Mouse (Mus musculus) kidney, embryonic 16.5 days (tissue): Measurements from ENCODE around the gene Zrsr1. TPM values are rescaled to one million over a fixed set of nuclear protein-coding genes. Genes with fewer than 3 reads are reported as not detected.

Experiments used
- ATAC-seq: fragments of 200-750 bp; cut with Nextera tagmentation; 2 replicates; pipeline ENCODE4 v1.8.0; 2017; ENCODE audit warnings: moderate TSS enrichment; ENCODE audit not compliant: low FRiP score, low TSS enrichment
- H3K27ac ChIP-seq: fragments of 300-500 bp; sonication (generic); 2 replicates; pipeline ENCODE4 v1.5.1; 2014; ENCODE audit warnings: low read length
- H3K27me3 ChIP-seq: fragments of 300-500 bp; sonication (generic); 2 replicates; pipeline ENCODE4 v1.6.1; 2014; ENCODE audit warnings: low read length, control low read depth, mixed read lengths; ENCODE audit not compliant: insufficient read depth
- H3K36me3 ChIP-seq: fragments of 300-500 bp; sonication (generic); 2 replicates; pipeline ENCODE4 v1.6.1; 2014; ENCODE audit warnings: low read length, control low read depth, mixed read lengths; ENCODE audit not compliant: insufficient read depth
- H3K4me1 ChIP-seq: fragments of 300-500 bp; sonication (generic); 2 replicates; pipeline ENCODE4 v1.6.1; 2014; ENCODE audit warnings: low read length, control low read depth, mixed read lengths; ENCODE audit not compliant: insufficient read depth
- H3K4me2 ChIP-seq: fragments of 300-500 bp; sonication (generic); replicated peaks from 2 replicates; pipeline ENCODE4 v1.6.1; 2014; ENCODE audit warnings: low read depth, low read length
- H3K4me3 ChIP-seq: fragments of 300-500 bp; sonication (generic); 2 replicates; pipeline ENCODE4 v1.5.1; 2014; ENCODE audit warnings: mild to moderate bottlenecking, low read length
- H3K9ac ChIP-seq: fragments of 300-500 bp; sonication (generic); replicated peaks from 2 replicates; pipeline ENCODE4 v1.6.1; 2014; ENCODE audit warnings: low read length
- H3K9me3 ChIP-seq: fragments of 300-500 bp; sonication (generic); 2 replicates; pipeline ENCODE4 v1.6.1; 2016; ENCODE audit warnings: low read length, control low read depth
- WGBS: fragments of 180-500 bp; shearing (Covaris S2); extraction: QIAGEN DNeasy Blood & Tissue Kit; methylation state at CpG from one replicate; pipeline ENCODE4 v1.1.7; 2014; 5-methylcytosine and 5-hydroxymethylcytosine counted together
- polyA plus RNA-seq: library from polyadenylated mRNA; unstranded; fragments of >200 nt; fragmentation: Nextera tagmentation; extraction: Ambion mirVana; gene quantifications from 2 replicates; pipeline ENCODE4 v1.2.1, GENCODE M21; 2015

The Zrsr1 gene
- 3.7 and 3.8 TPM in 2 replicates for polyA plus RNA-seq

DNA sequence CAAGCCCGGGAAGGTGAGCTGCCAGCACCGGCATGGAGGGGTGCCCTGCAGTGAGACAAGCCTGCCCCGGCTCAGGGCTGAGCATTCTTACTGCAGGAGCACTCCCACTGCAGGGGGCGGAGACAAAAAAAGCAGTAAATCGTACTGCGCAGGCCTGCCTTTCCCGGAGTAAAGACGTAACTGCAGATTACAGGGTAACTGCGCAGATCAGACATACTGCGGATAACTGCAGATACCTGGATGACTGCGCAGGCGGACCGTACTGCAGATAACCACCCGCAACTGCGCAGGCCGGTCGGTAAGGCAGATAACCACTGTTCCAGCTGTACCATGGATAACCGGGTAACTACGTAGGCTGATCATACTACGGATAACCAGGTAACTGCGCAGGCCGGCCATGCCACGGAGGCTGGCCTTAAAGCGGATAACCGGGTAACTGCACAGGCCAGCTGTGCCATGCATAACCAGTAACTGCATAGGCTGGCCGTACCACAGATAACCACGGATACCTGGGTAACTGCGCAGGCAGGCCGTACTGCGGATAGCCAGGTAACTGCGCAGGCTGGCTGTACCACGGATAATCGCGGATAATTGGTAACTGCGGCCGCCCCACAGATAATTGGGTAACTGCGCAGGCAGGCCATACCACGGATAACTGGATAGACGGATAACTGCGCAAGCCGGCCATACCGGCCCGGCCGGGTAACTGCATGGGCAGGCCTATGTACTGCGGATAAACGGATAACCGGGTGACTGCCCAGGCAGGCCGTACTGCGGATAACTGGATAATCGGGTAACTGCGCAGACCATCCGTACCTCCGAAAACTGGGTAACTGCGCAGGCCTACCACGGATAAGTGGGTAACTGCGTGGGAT lies at the start of gene Zrsr1:
Zrsr1 (plus strand) TSS at position 171 of the 875 bp plus-strand sequence.
- Histone ChIP-seq H3K9me3 (peaks cover 52% of the 10 kb centered on the region), H3K4me3 (peak within 1 kb of the TSS; percentile 65), H3K4me2 (peak within 1 kb of the TSS; percentile 73), H3K36me3 (peaks cover 52% of the 10 kb centered on the region), H3K27ac (peak within 1 kb of the TSS; percentile 83), H3K27me3 (no peaks in the 10 kb centered on the region), H3K9ac (peak within 1 kb of the TSS; percentile 73), H3K4me1 (peaks cover 18% of the 10 kb centered on the region)
- peak; percentile 85 for ATAC-seq
- WGBS: 49% methylated on average over 56 of the region's 56 CpGs

DNA sequence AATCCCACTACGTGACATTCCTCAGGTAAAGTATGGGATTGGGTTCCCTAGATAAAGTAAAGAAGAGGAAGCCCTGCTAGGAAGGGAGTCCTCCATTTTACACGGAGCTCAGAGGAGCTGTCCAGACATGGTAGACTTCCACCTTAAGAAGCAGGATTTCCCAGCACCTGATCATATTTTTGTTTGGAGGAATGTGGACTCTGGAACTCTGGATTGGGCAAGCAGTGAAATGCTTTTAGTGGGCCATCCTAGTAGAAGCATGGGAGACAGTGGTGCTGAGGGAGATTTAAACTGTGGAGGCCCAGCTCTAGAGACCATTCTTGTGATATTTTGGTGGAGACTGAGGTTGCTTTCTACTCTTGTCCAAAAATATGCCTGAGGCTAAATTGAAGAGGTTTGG lies 49.3 kb upstream of the Zrsr1 start:
- no peaks in the 10 kb centered on the region for H3K27me3 ChIP-seq
- no peak overlapping the region for H3K9ac ChIP-seq
- no peak for ATAC-seq
- WGBS: 78% methylated on average over 2 of the region's 2 CpGs
- H3K4me1 ChIP-seq: no peaks in the 10 kb centered on the region
- H3K4me2 ChIP-seq: no peak overlapping the region
- 0 out of 2 replicates have a peak, but pooled peaks cover under 1% of the 10 kb centered on the region for H3K36me3 ChIP-seq
- no peak overlapping the region for H3K27ac ChIP-seq
- no peaks in the 10 kb centered on the region for H3K9me3 ChIP-seq
- no peak overlapping the region for H3K4me3 ChIP-seq

DNA sequence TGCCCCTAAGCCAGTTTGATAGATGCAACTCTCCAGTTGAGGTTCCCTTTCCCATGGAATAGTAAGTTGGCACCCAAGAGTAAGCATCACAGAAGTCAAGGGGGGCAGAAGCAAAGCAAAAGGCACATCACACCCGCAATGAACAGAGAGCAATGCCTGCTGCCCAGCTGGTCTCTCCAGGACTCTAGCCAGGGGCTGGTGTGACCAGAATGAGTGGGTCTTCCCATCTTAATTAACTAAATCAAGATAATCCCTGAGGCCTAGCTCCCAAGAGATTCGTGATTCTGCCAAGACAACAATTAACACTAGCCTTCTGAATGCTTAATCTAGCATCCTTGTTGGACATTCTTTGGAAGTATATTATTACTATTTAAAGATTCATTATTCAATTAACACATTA lies 48.2 kb upstream of the Zrsr1 start:
- no peak for ATAC-seq
- peaks cover 5% of the 10 kb centered on the region; the same call in 1 of the 2 replicates for H3K4me1 ChIP-seq

DNA sequence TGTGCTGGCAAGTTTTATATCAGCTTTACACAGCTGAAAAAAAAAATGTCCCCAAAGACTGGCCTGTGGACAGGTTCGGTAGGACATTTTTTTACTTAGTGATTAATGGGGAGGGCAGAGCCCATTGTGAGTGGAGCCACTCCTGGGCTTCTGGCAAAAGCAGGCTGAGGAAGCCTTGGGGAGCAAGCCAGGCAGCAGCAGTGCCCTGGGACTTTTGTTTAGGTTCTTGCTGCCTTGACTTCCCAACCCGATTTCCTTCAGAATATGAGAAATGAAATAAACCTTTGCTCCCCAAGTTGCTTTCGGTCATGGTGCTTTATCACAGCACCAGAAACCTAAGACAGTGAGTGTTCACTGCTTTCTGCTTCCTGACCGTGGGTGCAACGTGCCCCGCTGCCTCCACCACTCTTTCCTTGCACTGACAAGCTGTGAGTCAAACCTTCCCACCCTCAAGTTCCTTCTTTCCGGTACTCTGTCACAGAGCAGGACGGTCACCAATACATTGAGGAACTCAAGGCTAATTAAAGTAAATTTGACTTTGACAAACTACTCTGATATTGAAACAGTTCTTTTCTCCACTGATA lies 43.1 kb upstream of the Zrsr1 start:
- Histone ChIP-seq H3K9me3 (no peaks in the 10 kb centered on the region), H3K4me2 (no peak overlapping the region), H3K9ac (no peak overlapping the region), H3K27me3 (no peaks in the 10 kb centered on the region), H3K4me3 (no peak overlapping the region), H3K36me3 (no peaks in the 10 kb centered on the region), H3K27ac (no peak overlapping the region), H3K4me1 (peaks cover 5% of the 10 kb centered on the region; the same call in 1 of the 2 replicates)
- ATAC-seq: no peak
- 46% methylated on average over 8 of the region's 8 CpGs for WGBS

More for the DNA sequence above, 48.2 kb upstream of the Zrsr1 start:
- no peak overlapping the region for H3K4me2 ChIP-seq
- WGBS: 87% methylated on average over 2 of the region's 2 CpGs
- H3K4me3 ChIP-seq: no peak overlapping the region
- H3K27ac ChIP-seq: no peak overlapping the region
- H3K9me3 ChIP-seq: no peaks in the 10 kb centered on the region
- H3K27me3 ChIP-seq: no peaks in the 10 kb centered on the region
- H3K36me3 ChIP-seq: no peaks in the 10 kb centered on the region
- H3K9ac ChIP-seq: no peak overlapping the region

DNA sequence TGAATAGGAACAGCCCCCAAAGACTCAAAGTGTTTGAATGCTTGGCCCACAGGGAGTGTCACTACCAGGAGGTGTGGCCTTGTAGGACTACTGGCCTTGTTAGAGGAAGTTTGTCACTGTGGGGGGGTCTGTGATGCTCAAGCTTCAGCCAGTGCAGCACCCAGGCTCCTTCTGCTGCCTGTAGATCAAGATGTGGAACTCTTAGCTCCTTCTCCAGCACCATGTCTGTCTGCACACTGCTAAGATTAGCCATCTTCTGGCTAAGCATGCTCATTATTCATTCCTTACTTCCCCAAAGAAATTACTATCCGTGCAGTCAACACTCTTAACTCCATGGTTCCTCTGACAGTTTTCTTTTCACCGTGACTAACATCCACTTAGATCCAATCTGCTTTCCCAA lies 41.7 kb upstream of the Zrsr1 start:
- no peak overlapping the region for H3K4me3 ChIP-seq
- H3K36me3 ChIP-seq: no peaks in the 10 kb centered on the region
- no peaks in the 10 kb centered on the region for H3K27me3 ChIP-seq
- ATAC-seq: no peak
- no peaks in the 10 kb centered on the region for H3K9me3 ChIP-seq
- H3K27ac ChIP-seq: no peak overlapping the region
- H3K9ac ChIP-seq: no peak overlapping the region
- WGBS: 73% methylated on average over 2 of the region's 2 CpGs
- H3K4me1 ChIP-seq: peaks cover 5% of the 10 kb centered on the region; the same call in 1 of the 2 replicates
- no peak overlapping the region for H3K4me2 ChIP-seq

DNA sequence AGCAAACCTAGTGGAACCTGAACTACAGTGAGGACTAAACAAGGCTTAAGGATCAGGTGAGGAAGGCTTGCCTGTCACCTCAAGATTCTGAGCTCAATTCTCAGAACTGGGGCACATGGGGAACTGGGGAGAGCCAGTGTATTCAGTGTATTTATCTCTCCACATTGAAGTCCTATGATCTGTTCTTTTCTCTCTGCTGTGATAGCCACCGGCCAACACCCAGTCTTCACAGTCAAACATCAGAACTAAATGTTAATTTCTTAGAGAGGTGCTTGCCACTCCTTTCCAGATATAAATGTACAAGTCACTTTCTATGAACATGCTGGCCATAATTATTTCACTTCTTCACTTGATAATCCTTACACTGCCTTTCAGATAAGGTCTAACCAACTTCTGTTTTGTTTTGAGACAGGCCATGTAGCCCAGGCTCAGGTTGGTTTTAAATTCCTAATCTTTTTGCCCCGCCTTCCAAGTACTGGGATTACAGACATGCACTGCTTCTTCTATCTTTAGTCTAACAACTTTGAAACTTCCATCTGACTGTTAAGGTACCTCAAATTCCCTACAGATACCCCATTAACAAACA lies 40.4 kb upstream of the Zrsr1 start:
- H3K4me1 ChIP-seq: peaks cover 5% of the 10 kb centered on the region; the same call in 1 of the 2 replicates
- H3K4me2 ChIP-seq: no peak overlapping the region
- H3K9me3 ChIP-seq: no peaks in the 10 kb centered on the region
- H3K4me3 ChIP-seq: no peak overlapping the region
- H3K36me3 ChIP-seq: no peaks in the 10 kb centered on the region
- 94% methylated on average over 2 of the region's 2 CpGs for WGBS
- H3K27ac ChIP-seq: no peak overlapping the region
- no peak overlapping the region for H3K9ac ChIP-seq
- no peaks in the 10 kb centered on the region for H3K27me3 ChIP-seq
- ATAC-seq: no peak

DNA sequence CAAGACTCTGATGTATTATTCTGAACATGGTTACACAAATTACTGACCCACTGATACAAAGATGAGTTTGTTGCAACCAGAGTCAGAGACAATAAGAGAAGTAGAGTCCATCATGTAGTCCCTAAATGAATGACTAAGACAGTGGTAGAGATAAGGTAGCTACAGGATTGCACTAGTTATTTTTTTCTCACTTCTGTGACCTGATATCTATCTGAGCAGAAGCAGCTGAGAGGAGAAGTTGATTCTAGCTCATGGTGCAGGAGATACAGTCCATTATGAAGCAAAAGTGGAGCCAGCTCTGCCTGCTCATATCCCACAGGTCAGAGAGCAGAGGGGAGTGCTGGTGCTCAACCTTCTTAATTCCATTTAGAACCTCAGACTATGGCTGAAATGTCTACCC lies 39.6 kb upstream of the Zrsr1 start:
- Histone ChIP-seq H3K9me3 (no peaks in the 10 kb centered on the region), H3K4me2 (no peak overlapping the region), H3K9ac (no peak overlapping the region), H3K4me1 (peaks cover 5% of the 10 kb centered on the region; the same call in 1 of the 2 replicates), H3K27me3 (no peaks in the 10 kb centered on the region), H3K4me3 (no peak overlapping the region), H3K27ac (no peak overlapping the region), H3K36me3 (no peaks in the 10 kb centered on the region)
- no peak for ATAC-seq

DNA sequence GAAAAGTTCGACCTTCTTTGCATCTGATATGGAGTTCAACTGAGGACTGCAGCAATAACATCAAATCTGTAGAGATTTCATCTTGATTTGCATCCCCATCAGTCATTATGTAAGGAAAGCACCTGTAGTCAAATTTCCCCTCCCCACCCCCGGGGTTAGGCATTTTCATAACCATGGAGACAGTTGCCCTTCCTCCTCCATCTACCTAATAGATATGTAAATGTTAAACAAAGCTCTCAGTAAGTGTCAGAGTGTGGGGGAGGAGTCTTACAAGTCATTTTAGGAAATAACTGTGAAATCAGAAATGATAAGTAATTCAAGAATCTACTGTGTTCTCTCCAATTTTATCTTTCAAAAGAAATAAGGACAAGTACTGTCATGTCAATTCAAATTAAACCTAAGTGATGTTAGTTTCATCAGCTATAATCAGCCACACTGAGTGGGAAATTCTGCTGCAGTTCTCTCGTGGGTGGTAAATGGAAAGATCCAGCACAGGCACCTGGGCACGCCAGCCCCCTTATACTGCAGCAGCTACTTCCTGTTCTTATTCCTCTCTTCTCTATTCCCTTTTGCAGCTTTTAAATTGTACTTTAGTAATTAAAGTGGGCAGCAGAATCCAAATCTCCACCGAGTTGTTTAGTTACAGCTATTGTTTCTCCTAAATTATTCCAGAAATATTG lies 35.2 kb upstream of the Zrsr1 start:
- Histone ChIP-seq H3K9me3 (no peaks in the 10 kb centered on the region), H3K4me3 (no peak overlapping the region), H3K36me3 (no peaks in the 10 kb centered on the region), H3K27me3 (no peaks in the 10 kb centered on the region), H3K9ac (no peak overlapping the region), H3K4me1 (no peaks in the 10 kb centered on the region), H3K4me2 (no peak overlapping the region), H3K27ac (no peak overlapping the region)
- no peak for ATAC-seq
- 64% methylated on average over 5 of the region's 5 CpGs for WGBS

DNA sequence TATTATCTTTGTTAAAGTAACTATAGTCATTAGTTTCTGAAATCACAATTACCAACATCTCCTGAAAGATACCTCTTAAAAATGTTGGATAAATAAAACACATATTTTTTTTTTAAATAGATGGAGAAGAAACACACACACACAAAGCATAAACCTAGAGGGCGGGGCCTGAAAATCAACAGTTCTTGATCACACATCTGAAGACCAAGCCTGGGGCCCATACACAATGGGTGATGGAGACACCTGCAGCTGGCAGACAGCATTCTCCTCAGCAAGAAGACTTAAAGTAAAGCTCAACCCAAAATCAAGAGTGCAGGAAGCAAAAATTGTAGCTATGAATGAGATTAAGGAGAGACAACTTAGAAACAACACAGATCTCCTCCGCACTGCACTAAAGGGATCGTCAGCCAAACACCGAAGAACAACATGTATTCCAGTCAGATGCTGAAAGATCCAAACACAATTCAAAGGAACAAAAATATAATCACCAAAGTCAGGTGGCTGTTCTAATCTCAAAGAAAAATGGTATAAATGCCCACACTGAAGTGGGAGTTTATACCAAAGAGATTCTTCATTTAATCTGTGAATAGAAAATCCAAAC lies 34.0 kb upstream of the Zrsr1 start:
- H3K9me3 ChIP-seq: no peaks in the 10 kb centered on the region
- H3K4me2 ChIP-seq: no peak overlapping the region
- H3K9ac ChIP-seq: no peak overlapping the region
- 89% methylated on average over 4 of the region's 4 CpGs for WGBS
- H3K27me3 ChIP-seq: no peaks in the 10 kb centered on the region
- no peak overlapping the region for H3K4me3 ChIP-seq
- H3K27ac ChIP-seq: no peak overlapping the region
- no peak for ATAC-seq
- no peaks in the 10 kb centered on the region for H3K4me1 ChIP-seq
- H3K36me3 ChIP-seq: no peaks in the 10 kb centered on the region
